Mouse (Mus musculus): ENCODE measurements at regions not wholly inside any gene's neighbourhood (a gene's known extent, or its start where the extent isn't known, plus 50 kb on each side); places are given as distances from the start of the nearest gene placed in this dataset.
A peak's percentile ranks its signal among the peaks of the same experiment; 100 is the strongest.

GRCm38 (mm10) chr6:13305873-13306272 is 81.1 kb upstream of the Vwde start:
- DNase-seq = no peak

GRCm38 (mm10) chr6:13298171-13298570 is 73.4 kb upstream of the Vwde start:
- no peak for DNase-seq

GRCm38 (mm10) chr6:13297110-13297509 is 72.3 kb upstream of the Vwde start:
- DNase-seq = no peak

- DNase-seq = no peak
Measured at GRCm38 (mm10) chr6:13296041-13296440, 71.3 kb upstream of the Vwde start.

GRCm38 (mm10) chr6:13294393-13294792 is 69.6 kb upstream of the Vwde start:
- DNase-seq = no peak

GRCm38 (mm10) chr6:13288500-13288899 is 63.7 kb upstream of the Vwde start:
- no peak for DNase-seq

GRCm38 (mm10) chr6:13287812-13288211 is 63.0 kb upstream of the Vwde start:
- no peak for DNase-seq

- no peak for DNase-seq
Measured at GRCm38 (mm10) chr6:13286542-13287273, 61.9 kb upstream of the Vwde start.

GRCm38 (mm10) chr6:13280835-13281234 is 56.1 kb upstream of the Vwde start:
- DNase-seq = peak in 1 of 2 experiments; percentile 12

Data from cerebellum, postnatal 36 days (tissue).